Mouse (Mus musculus) left cerebral cortex, adult 11 months (tissue): ENCODE data around the gene Mis12.

Experiments used
- DNase-seq: peaks from one replicate; pipeline ENCODE4 v3.0.0; 2022; ENCODE audit warnings: low spot score

Gene Mis12

DNA sequence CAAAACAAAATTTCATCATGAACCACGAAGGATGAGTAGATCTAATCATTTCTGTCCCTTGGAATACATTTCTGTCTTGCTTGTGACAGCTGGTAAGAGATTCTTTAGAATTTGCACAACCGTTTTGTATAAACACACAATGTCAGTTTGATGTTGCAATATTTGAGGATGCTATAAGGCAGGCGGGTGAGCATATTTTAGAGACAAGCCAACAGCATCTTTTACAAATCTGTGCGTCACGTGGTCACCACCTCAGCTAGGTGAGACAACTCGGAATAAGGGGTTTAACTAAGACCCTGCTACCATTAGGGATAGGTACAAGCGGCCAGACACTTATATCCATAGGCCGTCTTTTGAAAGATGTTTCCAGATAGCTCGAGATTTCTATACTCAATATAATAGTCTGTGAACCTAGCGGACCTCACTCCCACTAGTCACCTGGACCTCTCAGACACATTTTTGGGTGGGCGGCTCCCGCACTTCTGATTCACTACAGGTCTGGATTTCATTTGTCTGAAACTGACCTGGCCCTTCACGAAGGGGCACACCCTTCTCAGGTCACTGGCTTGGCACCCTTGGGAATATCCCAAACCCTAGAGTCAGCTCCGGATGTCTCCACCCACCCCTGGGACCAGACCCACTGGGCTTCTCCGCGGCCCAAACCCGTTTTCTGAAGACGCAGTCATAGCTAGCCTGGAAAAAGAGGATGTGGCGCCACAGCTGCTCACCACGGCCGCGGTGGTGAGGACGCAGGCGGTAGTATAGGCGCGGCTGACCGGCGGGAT, 803 bp upstream of the Mis12 start:
- DNase-seq: no peak

DNA sequence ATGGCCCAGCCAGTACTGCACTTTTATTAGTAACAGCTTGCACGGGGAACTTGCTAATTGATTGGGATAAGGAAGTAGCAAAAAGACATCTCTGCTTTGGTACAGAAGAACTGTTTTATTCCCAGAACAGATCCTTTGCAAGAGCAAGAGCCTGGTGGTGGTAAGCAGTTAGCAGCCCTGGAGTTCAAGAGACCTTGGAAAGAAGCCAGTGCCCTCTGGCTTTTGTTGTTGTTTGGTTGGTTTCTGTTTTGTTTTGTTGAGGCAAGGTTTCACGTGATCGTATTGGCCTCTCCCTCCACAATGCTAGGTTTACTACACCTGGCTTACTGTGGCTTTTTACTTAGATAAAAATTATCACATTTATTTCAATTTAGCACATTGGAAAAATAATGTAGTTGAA, 8.9 kb downstream of the Mis12 start:
- no peak for DNase-seq

DNA sequence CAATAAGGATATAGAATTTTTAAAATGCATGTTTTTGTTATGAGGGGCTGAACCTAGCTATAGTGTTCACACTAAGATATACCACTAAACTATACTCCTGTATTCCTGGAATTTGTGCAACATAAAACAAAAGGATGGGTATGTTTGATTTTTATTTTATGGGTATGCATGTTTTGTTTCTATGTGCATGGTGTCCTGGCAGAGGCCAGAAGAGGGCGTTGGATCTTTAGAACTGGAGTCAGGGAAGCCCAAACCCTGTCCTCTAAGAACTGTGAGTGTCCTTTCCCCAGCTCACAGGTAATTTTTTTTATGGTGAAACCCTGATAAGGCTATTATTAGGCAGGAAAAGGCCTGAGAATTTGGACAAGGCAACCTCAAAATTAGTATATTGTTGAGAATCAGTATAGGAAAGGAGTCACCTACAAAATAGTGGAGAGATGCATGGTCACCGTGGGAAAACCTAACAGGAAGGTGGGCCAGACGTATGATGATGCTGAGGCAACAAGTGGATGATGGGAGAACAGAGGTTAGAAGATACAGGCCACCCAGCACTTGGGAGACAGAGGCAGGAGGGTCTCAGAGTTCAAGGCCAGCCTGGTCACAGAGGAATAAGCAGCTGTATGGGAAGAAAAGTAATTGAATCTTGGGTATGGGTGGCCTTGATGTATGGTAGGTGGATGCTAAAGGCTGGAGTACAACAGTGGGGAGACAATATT, 10.2 kb downstream of the Mis12 start:
- no peak for DNase-seq

GRCm38 (mm10) chr11:71032070-71032469, 12.7 kb downstream of the Mis12 start:
- DNase-seq: no peak

- peak; percentile 39 for DNase-seq
These were observed 13.2 kb downstream of the Mis12 start for GRCm38 (mm10) chr11:71032491-71033162.

- DNase-seq: peak; percentile 57
These were observed 13.9 kb downstream of the Mis12 start, which contains the start of gene 6330403K07Rik for GRCm38 (mm10) chr11:71033163-71033761. Gene 6330403K07Rik (minus strand): TSS chr11:71033513.

- no peak for DNase-seq
These were observed 20.3 kb downstream of the Mis12 start for GRCm38 (mm10) chr11:71039526-71040298.

DNA sequence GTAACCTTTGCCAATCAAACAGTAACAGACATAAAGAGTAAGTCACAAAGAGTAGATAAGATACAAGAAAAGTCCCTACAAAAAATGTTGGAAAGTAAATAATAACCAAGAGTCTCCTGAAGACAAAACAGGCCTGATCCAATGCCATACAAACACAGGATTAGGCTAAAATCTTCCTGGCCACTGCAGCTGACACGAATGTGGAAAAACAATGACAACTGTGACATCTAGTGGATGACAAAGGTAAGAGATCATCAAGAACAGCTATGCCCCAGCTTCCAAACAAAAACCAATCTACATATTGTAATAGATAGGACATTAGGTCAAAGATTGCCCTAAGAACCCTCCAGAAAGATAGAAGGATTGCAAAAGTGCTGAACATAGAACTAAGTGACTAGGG, 33.1 kb downstream of the Mis12 start:
- no peak for DNase-seq

DNA sequence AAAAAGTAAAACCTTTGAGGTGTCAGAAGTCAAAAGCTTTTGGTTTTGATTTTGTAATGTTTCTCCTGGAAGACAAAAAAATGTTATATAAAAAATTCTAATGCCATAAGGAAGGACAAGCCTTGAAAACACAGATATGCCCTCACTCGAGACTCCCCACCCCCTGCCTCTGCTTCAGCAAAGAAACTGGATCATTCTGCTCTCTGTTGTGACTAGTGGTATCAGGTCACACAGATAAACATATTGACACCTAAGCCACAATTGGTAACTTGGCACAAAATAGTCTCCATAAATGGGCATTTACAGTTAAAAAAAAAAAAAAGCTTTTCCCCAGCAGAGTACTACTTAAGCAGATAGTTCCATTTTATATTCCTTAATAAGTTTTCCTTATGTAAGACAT, 56.9 kb downstream of the Mis12 start:
- DNase-seq: no peak
